Mouse (Mus musculus) thymus, adult 2 months (tissue): Measurements from ENCODE around the gene Fam169a.

ENCODE experiments used
- CTCF ChIP-seq: fragments of 200-500 bp; IDR thresholded peaks from 2 replicates; pipeline ENCODE4 v1.5.1; 2012; ENCODE audit warnings: mild to moderate bottlenecking, control low read depth, low read length, moderate library complexity, borderline replicate concordance; ENCODE audit not compliant: control insufficient read depth, poor library complexity, insufficient read depth; ENCODE audit errors: extremely low read depth
- POLR2A ChIP-seq: fragments of 200-500 bp; IDR thresholded peaks from 2 replicates; pipeline ENCODE4 v1.6.1; 2012; ENCODE audit warnings: mild to moderate bottlenecking, low read length, control low read depth, moderate library complexity; ENCODE audit not compliant: control insufficient read depth, poor library complexity, insufficient read depth; ENCODE audit errors: extremely low read depth

- no peak for TF ChIP-seq POLR2A
- no peak for TF ChIP-seq CTCF
These were observed 32.2 kb downstream of the Fam169a start, which contains the start of gene Gm6169 for GRCm38 (mm10) chr13:97099187-97099852.
